Comparison of ENCODE assay signal across 11 mouse cellular contexts in the genomic region with DNA sequence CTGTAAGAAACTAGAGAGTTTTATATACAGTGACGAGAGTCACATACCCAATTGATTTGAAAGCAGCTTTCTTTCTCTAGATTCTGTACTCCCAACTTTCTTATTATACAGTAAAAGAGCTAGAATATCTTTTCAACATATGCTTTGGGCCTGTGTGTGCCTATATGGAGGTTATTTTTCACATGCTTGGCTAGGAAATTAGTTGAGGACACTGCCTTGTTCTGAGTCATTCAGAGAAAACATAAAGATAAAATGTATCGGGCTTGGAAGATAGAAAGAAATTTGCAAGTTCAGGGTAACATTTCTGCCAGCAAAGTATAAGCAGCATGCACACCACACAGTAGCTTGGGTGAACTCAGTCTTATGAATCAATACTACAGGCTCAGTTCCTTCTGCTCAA.
"Had no signal": no experiment of that assay in that cellular context is flagged by ENCODE, and none has a peak within 500 bp of the region (broad histone marks: within the 10 kb centered on the region; RNA-seq: fewer than 3 reads in every experiment).

No protein-coding gene starts in this region.

- H3K36me3 ChIP-seq: liver, embryonic 13.5 days had no signal

- H3K9ac ChIP-seq: liver, embryonic 13.5 days had no signal

- DNase-seq: kidney, postnatal 25 days; layer of hippocampus, postnatal 36 days; liver, embryonic 13.5 days; lung, adult 2 months; lung, postnatal 14 days; lung, postnatal 4 days; midbrain, embryonic 14.5 days; thymus, adult 18-20 months; thymus, postnatal 36 days had no signal

- H3K4me1 ChIP-seq: liver, embryonic 13.5 days had no signal

- H3K9me3 ChIP-seq: liver, embryonic 13.5 days had no signal

- H3K4me3 ChIP-seq: left cerebral cortex, adult 2 months; liver, embryonic 13.5 days had no signal

- H3K27ac ChIP-seq: left cerebral cortex, adult 2 months; liver, embryonic 13.5 days had no signal

- H3K27me3 ChIP-seq: liver, embryonic 13.5 days had no signal

- H3K4me2 ChIP-seq: liver, embryonic 13.5 days; midbrain, embryonic 11.5 days had no signal
